10 mouse cellular contexts compared by ENCODE assay signal in genomic region chr14:64533591-64534151, GRCm38 (mm10).
DNase-seq lines count a peak whose midpoint lies in the region; ATAC-seq and TF ChIP-seq lines count a peak whose summit lies in the region.
"Had no signal": no experiment of that assay in that cellular context is flagged by ENCODE, and none has a peak within 500 bp of the region (broad histone marks: within the 10 kb centered on the region; RNA-seq: fewer than 3 reads in every experiment).

No protein-coding gene starts in this region.

- H3K27ac ChIP-seq in neural tube, embryonic 11.5 days (ENCODE audit: low read depth, low read length), result peak overlapping the region; percentile 73
- H3K27ac ChIP-seq in forebrain, embryonic 12.5 days, result peak overlapping the region; percentile 82
- no peak overlapping the region for H3K27ac ChIP-seq in intestine, embryonic 15.5 days
- H3K27ac ChIP-seq: limb, embryonic 15.5 days had no signal

- H3K9ac ChIP-seq in neural tube, embryonic 11.5 days (ENCODE audit: low read length), result no peak overlapping the region
- peak overlapping the region; percentile 30; the same call in 1 of the 2 replicates for H3K9ac ChIP-seq in forebrain, embryonic 12.5 days
- H3K9ac ChIP-seq in intestine, embryonic 15.5 days, result no peak overlapping the region
- H3K9ac ChIP-seq: limb, embryonic 15.5 days had no signal

- no peak overlapping the region for H3K4me3 ChIP-seq in neural tube, embryonic 11.5 days (ENCODE audit: low read depth, low read length)
- no peak overlapping the region for H3K4me3 ChIP-seq in forebrain, embryonic 12.5 days (replicated peaks)
- H3K4me3 ChIP-seq in intestine, embryonic 15.5 days (replicated peaks), result no peak overlapping the region
- no peak overlapping the region for H3K4me3 ChIP-seq in lung, adult 2 months (replicated peaks; ENCODE audit: extremely low read depth, low read depth, low read length)
- H3K4me3 ChIP-seq: limb, embryonic 15.5 days had no signal

- H3K4me1 ChIP-seq in neural tube, embryonic 11.5 days (ENCODE audit: control insufficient read depth, insufficient read depth, low read length), result no peaks in the 10 kb centered on the region; the same call in 1 of the 2 replicates
- H3K4me1 ChIP-seq in forebrain, embryonic 12.5 days, result peaks cover 35% of the 10 kb centered on the region
- no peaks in the 10 kb centered on the region for H3K4me1 ChIP-seq in intestine, embryonic 15.5 days (replicated peaks)
- H3K4me1 ChIP-seq in lung, adult 2 months (ENCODE audit: control insufficient read depth, insufficient read depth, low read length), result no peaks in the 10 kb centered on the region
- H3K4me1 ChIP-seq: limb, embryonic 15.5 days had no signal

- 29% methylated on average over 7 of the region's 7 CpGs for WGBS in neural tube, embryonic 11.5 days
- WGBS in forebrain, embryonic 12.5 days, result 4% methylated on average over 7 of the region's 7 CpGs
- WGBS in intestine, embryonic 15.5 days, result 57% methylated on average over 7 of the region's 7 CpGs
- 59% methylated on average over 7 of the region's 7 CpGs for WGBS in lung, adult 2 months

- intact Hi-C loops in left cerebral cortex, postnatal 25 days (cut with DNase I), result loop anchor here (10.0 kb wide), 1 partner anchor 129 kb away; no protein-coding TSS in a partner anchor

- ATAC-seq in neural tube, embryonic 11.5 days (ENCODE audit: insufficient read depth, low FRiP score, low TSS enrichment), result no peak
- ATAC-seq in forebrain, embryonic 12.5 days (ENCODE audit: low FRiP score), result peak; percentile 73
- no peak for ATAC-seq in erythroid progenitor cell, adult 5-6 weeks (replicated peaks; ENCODE audit: low FRiP score, poor library complexity, severe bottlenecking)
- no peak for ATAC-seq in intestine, embryonic 15.5 days

- no peak for TF ChIP-seq POLR2A in lung, adult 2 months (IDR thresholded peaks at IDR 0.05; ENCODE audit: borderline replicate concordance, extremely low read depth, low read depth, low read length)

- no peak overlapping the region for H3K4me2 ChIP-seq in neural tube, embryonic 11.5 days (ENCODE audit: low read depth)
- H3K4me2 ChIP-seq in forebrain, embryonic 12.5 days, result peak overlapping the region; percentile 25
- no peak overlapping the region for H3K4me2 ChIP-seq in intestine, embryonic 15.5 days (replicated peaks)
- H3K4me2 ChIP-seq: limb, embryonic 15.5 days had no signal

- H3K9me3 ChIP-seq in neural tube, embryonic 11.5 days (ENCODE audit: control insufficient read depth, low read length), result no peaks in the 10 kb centered on the region
- no peaks in the 10 kb centered on the region for H3K9me3 ChIP-seq in forebrain, embryonic 12.5 days
- no peaks in the 10 kb centered on the region for H3K9me3 ChIP-seq in intestine, embryonic 15.5 days
- H3K9me3 ChIP-seq: limb, embryonic 15.5 days had no signal

- H3K27me3 ChIP-seq in neural tube, embryonic 11.5 days (ENCODE audit: control insufficient read depth, insufficient read depth, low read length), result no peaks in the 10 kb centered on the region
- no peaks in the 10 kb centered on the region for H3K27me3 ChIP-seq in forebrain, embryonic 12.5 days
- no peaks in the 10 kb centered on the region for H3K27me3 ChIP-seq in intestine, embryonic 15.5 days (replicated peaks)
- H3K27me3 ChIP-seq: limb, embryonic 15.5 days had no signal

- DNase-seq in neural tube, embryonic 11.5 days (ENCODE audit: low spot score), result peak; percentile 28
- DNase-seq in neural tube, embryonic 10.5 days (ENCODE audit: extremely low spot score, low spot score), result no peak
- DNase-seq in left cerebral cortex, postnatal 25 days (ENCODE audit: low spot score in 2 of 2), result peak; percentile 39 to 70
- peak; percentile 37 for DNase-seq in right cerebral cortex, postnatal 4 days
- no peak for DNase-seq in lung, adult 2 months
- DNase-seq: kidney, adult 18-20 months had no signal

- TF ChIP-seq CTCF in lung, adult 2 months (IDR thresholded peaks at IDR 0.05; ENCODE audit: insufficient read depth, low read length), result no peak

- H3K36me3 ChIP-seq in neural tube, embryonic 11.5 days (ENCODE audit: control insufficient read depth, insufficient read depth, low read length), result no peaks in the 10 kb centered on the region
- no peaks in the 10 kb centered on the region for H3K36me3 ChIP-seq in forebrain, embryonic 12.5 days (replicated peaks)
- H3K36me3 ChIP-seq in intestine, embryonic 15.5 days, result no peaks in the 10 kb centered on the region
- H3K36me3 ChIP-seq: limb, embryonic 15.5 days had no signal

Comparison
In these comparisons a context has a peak if more than half of its experiments do, and no peak if none do; other contexts are left out.
1. DNase-seq: peak in neural tube, embryonic 11.5 days (single experiment), left cerebral cortex, postnatal 25 days (2 of 2) and right cerebral cortex, postnatal 4 days (single experiment); none in neural tube, embryonic 10.5 days (single experiment) and lung, adult 2 months (single experiment).